Mouse (Mus musculus): ENCODE results near the gene Myo1c. TPM values are rescaled to one million over a fixed set of nuclear protein-coding genes. Genes with fewer than 3 reads are reported as not detected.

Myo1c gene
- total RNA-seq, 2 experiments from 2014 or later: 27.6 to 27.9 TPM

DNA sequence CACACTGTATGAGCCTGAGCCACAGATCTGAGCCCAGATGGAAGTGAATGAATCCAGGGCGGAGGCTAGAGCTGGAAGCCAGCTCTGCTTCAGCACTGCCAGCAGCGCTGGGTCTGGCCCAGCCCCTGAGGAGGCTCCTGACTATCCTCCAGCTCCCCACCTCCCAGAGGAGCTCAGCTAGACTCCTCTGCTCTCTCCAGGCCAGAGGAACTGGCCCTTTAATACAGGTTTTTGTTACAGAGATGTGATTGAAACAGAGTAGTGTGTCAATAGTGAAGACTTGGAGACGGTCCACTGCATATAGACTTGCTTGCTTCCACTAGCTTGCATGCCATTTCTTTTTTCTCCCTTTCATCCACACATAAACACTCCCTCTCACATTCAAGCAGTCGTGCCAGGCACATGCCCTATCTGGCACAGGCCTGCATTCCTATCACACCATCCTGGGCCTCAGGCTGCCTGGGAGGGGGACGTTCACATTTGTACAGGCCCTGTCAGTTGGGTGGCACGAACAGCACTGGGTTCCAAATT lies 2.6 kb upstream of the Myo1c start:
- DNase-seq (ENCODE audit: low spot score in 2 of 2): peak; percentile 71 to 77

DNA sequence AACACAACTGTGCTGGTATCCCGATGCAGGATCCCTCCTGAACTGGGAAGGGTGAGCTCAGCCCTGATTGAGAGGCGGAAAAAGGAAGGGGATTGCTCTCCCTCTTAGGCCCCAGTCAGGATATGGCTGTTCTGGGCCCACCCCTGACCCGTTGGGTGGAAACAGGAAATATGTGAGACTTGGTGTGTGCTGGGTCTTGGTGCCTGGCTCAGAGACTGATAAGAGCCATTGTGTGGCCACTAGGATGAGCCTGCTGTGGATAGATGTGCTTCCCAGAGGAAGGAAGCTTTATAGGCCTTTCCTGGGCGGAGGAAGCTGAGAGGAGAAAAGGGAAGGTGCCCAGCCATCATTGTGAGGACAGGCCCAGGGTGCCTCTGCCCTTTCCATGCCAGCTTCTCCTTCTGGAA lies 1.1 kb upstream of the Myo1c start:
- peak in 1 of 2 experiments; percentile 21 for DNase-seq (ENCODE audit: low spot score in 2 of 2)

- DNase-seq (ENCODE audit: low spot score in 2 of 2): no peak
These were observed 688 bp downstream of the Myo1c start for GRCm38 (mm10) chr11:75650958-75651425.

GRCm38 (mm10) chr11:75651426-75652221 lies 1.3 kb downstream of the Myo1c start:
- DNase-seq (ENCODE audit: low spot score in 2 of 2): peak; percentile 67 to 77

GRCm38 (mm10) chr11:75652222-75652941 lies 2.1 kb downstream of the Myo1c start:
- DNase-seq (ENCODE audit: low spot score in 2 of 2): peak in 1 of 2 experiments; percentile 25

GRCm38 (mm10) chr11:75652942-75653684 lies 2.8 kb downstream of the Myo1c start:
- DNase-seq (ENCODE audit: low spot score in 2 of 2): no peak

- DNase-seq (ENCODE audit: low spot score in 2 of 2): peak; percentile 57 to 70
These were observed 3.6 kb downstream of the Myo1c start for GRCm38 (mm10) chr11:75653781-75654470.

GRCm38 (mm10) chr11:75654471-75655390 lies 4.4 kb downstream of the Myo1c start:
- no peak for DNase-seq (ENCODE audit: low spot score in 2 of 2)

DNA sequence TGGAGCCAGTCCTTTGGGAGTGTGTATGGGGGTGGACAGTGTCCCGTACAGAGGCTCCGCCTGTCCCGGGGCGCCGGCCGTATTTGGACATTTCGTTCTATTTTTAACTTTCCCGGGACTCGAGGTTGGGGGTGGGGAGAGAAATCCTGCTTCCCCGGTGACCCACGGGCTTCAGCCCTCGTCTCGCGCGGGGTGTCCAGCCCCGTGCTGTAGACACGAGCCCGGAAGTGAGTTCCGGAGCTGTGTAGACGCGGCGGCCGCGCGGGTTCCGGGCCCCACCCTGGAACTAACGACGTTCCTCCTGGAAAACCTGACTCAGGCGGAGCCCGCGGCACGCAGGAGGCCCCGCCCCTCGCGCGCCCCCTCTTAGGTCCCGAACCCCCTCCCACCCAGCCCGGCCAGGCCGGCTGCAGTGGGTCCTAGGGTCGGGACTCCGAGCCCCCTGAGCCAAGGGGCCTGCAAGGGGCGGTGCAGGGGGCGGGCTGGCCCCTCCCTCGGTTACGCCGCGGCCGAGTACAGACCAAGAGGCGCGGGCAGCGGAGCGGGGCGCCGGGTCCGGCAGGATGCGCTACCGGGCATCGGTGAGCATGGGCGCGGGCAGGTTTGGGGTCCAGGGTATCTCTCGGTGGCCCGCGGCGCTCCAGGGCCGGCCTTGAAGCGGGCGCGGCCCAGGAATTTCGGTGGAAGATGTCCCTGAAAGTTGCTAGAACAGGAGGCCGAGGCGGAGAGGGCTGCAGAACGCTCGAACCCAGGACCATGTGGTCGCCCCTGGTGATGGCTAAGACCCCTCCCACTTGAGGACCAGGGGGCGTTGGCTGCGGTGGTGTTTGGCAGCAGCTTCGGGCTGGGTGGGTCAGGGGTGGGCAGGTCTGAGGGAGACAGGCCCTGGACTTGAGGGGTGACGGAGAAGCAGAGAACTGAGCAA lies 5.6 kb downstream of the Myo1c start:
- peak; percentile 48 to 66 for DNase-seq (ENCODE audit: low spot score in 2 of 2)

GRCm38 (mm10) chr11:75656621-75657590 lies 6.6 kb downstream of the Myo1c start:
- no peak for DNase-seq (ENCODE audit: low spot score in 2 of 2)

GRCm38 (mm10) chr11:75657841-75658240 lies 7.5 kb downstream of the Myo1c start:
- no peak for DNase-seq (ENCODE audit: low spot score in 2 of 2)

- DNase-seq (ENCODE audit: low spot score in 2 of 2): no peak
These were observed 8.0 kb downstream of the Myo1c start for GRCm38 (mm10) chr11:75658311-75658710.

GRCm38 (mm10) chr11:75658996-75659750 lies 8.9 kb downstream of the Myo1c start:
- DNase-seq (ENCODE audit: low spot score in 2 of 2): no peak

- DNase-seq (ENCODE audit: low spot score in 2 of 2): no peak
These were observed 9.8 kb downstream of the Myo1c start for GRCm38 (mm10) chr11:75660081-75660590.

DNA sequence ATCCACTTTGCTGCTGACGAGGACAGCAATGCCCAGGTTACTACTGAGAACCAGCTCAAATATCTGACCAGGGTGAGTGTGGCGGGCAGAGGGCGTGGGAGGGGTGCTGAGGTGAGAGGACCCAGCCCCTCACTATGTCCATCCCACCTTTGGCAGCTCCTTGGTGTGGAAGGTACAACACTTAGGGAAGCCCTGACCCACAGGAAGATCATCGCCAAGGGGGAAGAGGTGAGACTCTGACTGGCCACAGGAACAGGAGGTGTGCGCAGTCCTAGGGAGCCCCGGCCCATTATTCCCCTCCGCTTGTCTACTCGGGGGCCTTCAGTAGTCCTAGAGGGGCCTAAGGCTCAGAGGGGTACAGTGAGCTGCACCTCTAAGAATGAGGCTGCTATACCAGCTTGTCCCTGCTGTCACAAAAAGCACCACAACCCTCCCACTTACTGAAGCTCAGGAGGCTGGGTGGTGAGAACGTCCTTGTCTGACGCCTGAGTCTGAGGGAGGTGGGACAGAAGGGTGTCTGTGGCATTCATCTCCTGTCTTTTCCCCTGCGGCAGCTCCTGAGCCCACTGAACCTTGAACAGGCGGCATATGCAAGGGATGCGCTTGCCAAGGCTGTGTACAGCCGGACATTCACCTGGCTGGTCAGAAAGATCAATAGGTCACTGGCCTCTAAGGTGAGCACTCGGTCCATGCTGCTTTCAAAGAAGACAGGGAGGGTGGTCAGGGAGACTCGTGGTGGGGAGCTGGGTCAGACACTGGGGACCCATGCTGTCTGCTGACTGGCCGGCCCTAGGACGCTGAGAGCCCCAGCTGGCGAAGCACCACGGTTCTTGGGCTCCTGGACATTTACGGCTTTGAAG lies 10.9 kb downstream of the Myo1c start:
- no peak for DNase-seq (ENCODE audit: low spot score in 2 of 2)
